9 mouse cellular contexts compared by ENCODE assay signal in the genomic region with DNA sequence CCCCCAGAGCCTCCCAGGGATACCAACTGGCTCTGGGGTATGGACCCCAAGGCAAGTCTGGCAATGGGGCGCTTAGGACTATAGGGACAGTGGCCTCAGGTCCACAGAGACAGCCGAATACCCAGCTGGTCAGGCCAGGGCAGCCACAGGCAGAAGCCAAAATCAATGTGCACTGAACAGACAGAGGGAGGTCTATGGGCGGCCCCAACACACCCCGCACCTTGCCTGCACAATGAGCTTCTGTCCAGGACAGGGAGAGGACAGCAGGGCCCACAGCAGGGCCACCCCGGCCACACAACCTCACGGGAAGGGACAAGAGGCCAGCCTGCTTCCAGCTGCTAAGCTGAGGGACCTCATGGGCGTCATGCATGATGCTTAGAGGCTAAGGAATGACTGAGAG. TPM values are rescaled to one million over a fixed set of nuclear protein-coding genes. Genes with fewer than 3 reads are reported as not detected.
DNase-seq lines count a peak whose midpoint lies in the region; ATAC-seq and TF ChIP-seq lines count a peak whose summit lies in the region.
"Had no signal": no experiment of that assay in that cellular context is flagged by ENCODE, and none has a peak within 500 bp of the region (broad histone marks: within the 10 kb centered on the region; RNA-seq: fewer than 3 reads in every experiment).

No protein-coding gene starts in this region.

- peaks cover 8% of the 10 kb centered on the region for H3K36me3 ChIP-seq in heart, embryonic 13.5 days
- H3K36me3 ChIP-seq in embryonic facial prominence, embryonic 14.5 days (ENCODE audit: control insufficient read depth, insufficient read depth, low read length) = peaks cover 26% of the 10 kb centered on the region
- no peaks in the 10 kb centered on the region for H3K36me3 ChIP-seq in hindbrain, postnatal 0 days (ENCODE audit: insufficient read depth, low read length)

- 59% methylated on average over 7 of the region's 7 CpGs for WGBS in heart, embryonic 13.5 days
- WGBS in embryonic facial prominence, embryonic 14.5 days = 31% methylated on average over 7 of the region's 7 CpGs
- 28% methylated on average over 7 of the region's 7 CpGs for WGBS in hindbrain, postnatal 0 days

- peak overlapping the region; percentile 54 for H3K9ac ChIP-seq in heart, embryonic 13.5 days
- peak overlapping the region; percentile 43 for H3K9ac ChIP-seq in embryonic facial prominence, embryonic 14.5 days (ENCODE audit: low read depth, low read length)
- peak overlapping the region; percentile 30 for H3K9ac ChIP-seq in hindbrain, postnatal 0 days (replicated peaks; ENCODE audit: low read length)

- H3K27ac ChIP-seq in heart, embryonic 13.5 days (replicated peaks) = peak overlapping the region; percentile 78
- H3K27ac ChIP-seq in embryonic facial prominence, embryonic 14.5 days (replicated peaks; ENCODE audit: low read depth, low read length) = peak overlapping the region; percentile 81
- peak overlapping the region; percentile 93 for H3K27ac ChIP-seq in hindbrain, postnatal 0 days
- H3K27ac ChIP-seq: kidney, postnatal 0 days had no signal

- peaks cover 94% of the 10 kb centered on the region for H3K27me3 ChIP-seq in heart, embryonic 13.5 days (replicated peaks)
- H3K27me3 ChIP-seq in embryonic facial prominence, embryonic 14.5 days (replicated peaks; ENCODE audit: control insufficient read depth, insufficient read depth, low read length) = peaks cover 11% of the 10 kb centered on the region; the same call in 1 of the 2 replicates
- H3K27me3 ChIP-seq in hindbrain, postnatal 0 days (ENCODE audit: insufficient read depth, low read length) = peaks cover 5% of the 10 kb centered on the region; the same call in 1 of the 2 replicates

- no peak for TF ChIP-seq CTCF in hindbrain, postnatal 0 days (IDR thresholded peaks at IDR 0.05; ENCODE audit: low read depth)

- H3K9me3 ChIP-seq in heart, embryonic 13.5 days = no peaks in the 10 kb centered on the region
- H3K9me3 ChIP-seq in embryonic facial prominence, embryonic 14.5 days (ENCODE audit: control insufficient read depth, low read length) = no peaks in the 10 kb centered on the region
- no peaks in the 10 kb centered on the region for H3K9me3 ChIP-seq in hindbrain, postnatal 0 days (ENCODE audit: low read length)

- ATAC-seq in heart, embryonic 13.5 days (ENCODE audit: extremely low read depth, insufficient number of reproducible peaks, low FRiP score, low TSS enrichment) = no peak
- no peak for ATAC-seq in embryonic facial prominence, embryonic 14.5 days (ENCODE audit: low read depth)
- ATAC-seq in hindbrain, postnatal 0 days = peak; percentile 68
- ATAC-seq in activated CD4-positive, CD25-positive, alpha-beta regulatory T cell, adult 4 months = no peak

- intact Hi-C loops in heart, postnatal 25 days (cut with DNase I) = no loop called here

- H3K4me1 ChIP-seq in heart, embryonic 13.5 days = peaks cover 65% of the 10 kb centered on the region
- peaks cover 59% of the 10 kb centered on the region for H3K4me1 ChIP-seq in embryonic facial prominence, embryonic 14.5 days (ENCODE audit: control insufficient read depth, insufficient read depth, low read length)
- H3K4me1 ChIP-seq in hindbrain, postnatal 0 days (ENCODE audit: insufficient read depth, low read length) = peaks cover 22% of the 10 kb centered on the region

- no peak for DNase-seq in heart, postnatal 25 days (ENCODE audit: low spot score)
- DNase-seq in 3134 (ENCODE audit: extremely low read depth, insufficient read length, low spot score) (peak; percentile 68), MN1 (ENCODE audit: low spot score) (no peak)
- DNase-seq in embryonic facial prominence, embryonic 14.5 days (ENCODE audit: low spot score) = no peak
- peak; percentile 53 for DNase-seq in hindbrain, postnatal 0 days (ENCODE audit: low spot score)
- no peak for DNase-seq in kidney, postnatal 25 days

- H3K4me3 ChIP-seq in heart, embryonic 13.5 days = no peak overlapping the region
- peak overlapping the region; percentile 13; the same call in 1 of the 2 replicates for H3K4me3 ChIP-seq in embryonic facial prominence, embryonic 14.5 days (ENCODE audit: low read depth, low read length)
- H3K4me3 ChIP-seq in hindbrain, postnatal 0 days (ENCODE audit: low read length) = no peak overlapping the region

- peak overlapping the region; percentile 22 for H3K4me2 ChIP-seq in heart, embryonic 13.5 days
- peak overlapping the region; percentile 51 for H3K4me2 ChIP-seq in embryonic facial prominence, embryonic 14.5 days (ENCODE audit: low read depth, low read length)
- H3K4me2 ChIP-seq in hindbrain, postnatal 0 days (ENCODE audit: low read depth, low read length) = peak overlapping the region; percentile 44

RNA-seq across cellular contexts. Expression of a gene that starts 5.7 kb away (rescaled TPM):
- polyA plus RNA-seq in heart, embryonic 13.5 days (2015; fragmentation: Nextera tagmentation; extraction: Ambion mirVana) = 10.0 and 11.7 TPM in 2 replicates
- 100 to 1,000 TPM; 287 to 311 TPM for total RNA-seq in heart, postnatal 25 days (2021)
- 64.0 and 67.4 TPM in 2 replicates for polyA plus RNA-seq in embryonic facial prominence, embryonic 14.5 days (2014; fragmentation: Nextera tagmentation; extraction: Ambion mirVana)
- 90.4 and 92.5 TPM in 2 replicates for total RNA-seq in hindbrain, postnatal 0 days (2014; rRNA removed)
- polyA plus RNA-seq in hindbrain, postnatal 0 days (2015; fragmentation: Nextera tagmentation; extraction: Ambion mirVana) = 123 and 126 TPM in 2 replicates
- polyA plus RNA-seq in activated CD4-positive, CD25-positive, alpha-beta regulatory T cell, adult 4 months (2017; shearing (Covaris generic)) = 1 to 10 TPM; 2.0 to 2.2 TPM

RNA-seq across cellular contexts. Expression of a gene that starts 28.1 kb away (rescaled TPM):
- polyA plus RNA-seq in heart, embryonic 13.5 days (2015; fragmentation: Nextera tagmentation; extraction: Ambion mirVana) = 6.3 and 6.6 TPM in 2 replicates
- 10 to 100 TPM in 1 of 2 experiments, 1 to 10 TPM in 1; 9.6 to 10.3 TPM for total RNA-seq in heart, postnatal 25 days (2021)
- polyA plus RNA-seq in embryonic facial prominence, embryonic 14.5 days (2014; fragmentation: Nextera tagmentation; extraction: Ambion mirVana) = 5.8 and 6.8 TPM in 2 replicates
- total RNA-seq in hindbrain, postnatal 0 days (2014; rRNA removed) = 6.6 and 7.2 TPM in 2 replicates
- 12.3 and 12.5 TPM in 2 replicates for polyA plus RNA-seq in hindbrain, postnatal 0 days (2015; fragmentation: Nextera tagmentation; extraction: Ambion mirVana)
- polyA plus RNA-seq in activated CD4-positive, CD25-positive, alpha-beta regulatory T cell, adult 4 months (2017; shearing (Covaris generic)) = 1 to 10 TPM; 4.2 to 4.5 TPM

RNA-seq across cellular contexts. Expression of a gene that starts 36.8 kb away (rescaled TPM):
- polyA plus RNA-seq in heart, embryonic 13.5 days (2015; fragmentation: Nextera tagmentation; extraction: Ambion mirVana) = 50.2 and 52.3 TPM in 2 replicates
- total RNA-seq in heart, postnatal 25 days (2021) = 10 to 100 TPM; 28.9 to 30.0 TPM
- polyA plus RNA-seq in embryonic facial prominence, embryonic 14.5 days (2014; fragmentation: Nextera tagmentation; extraction: Ambion mirVana) = 41.3 and 41.5 TPM in 2 replicates
- total RNA-seq in hindbrain, postnatal 0 days (2014; rRNA removed) = 33.0 and 34.1 TPM in 2 replicates
- polyA plus RNA-seq in hindbrain, postnatal 0 days (2015; fragmentation: Nextera tagmentation; extraction: Ambion mirVana) = 43.4 and 45.3 TPM in 2 replicates
- 10 to 100 TPM; 18.5 to 21.5 TPM for polyA plus RNA-seq in activated CD4-positive, CD25-positive, alpha-beta regulatory T cell, adult 4 months (2017; shearing (Covaris generic))

RNA-seq across cellular contexts. Expression of a gene that starts 46.0 kb away (rescaled TPM):
- polyA plus RNA-seq in heart, embryonic 13.5 days (2015; fragmentation: Nextera tagmentation; extraction: Ambion mirVana) = 108 and 123 TPM in 2 replicates
- total RNA-seq in heart, postnatal 25 days (2021) = 10 to 100 TPM; 80.8 to 81.1 TPM
- polyA plus RNA-seq in embryonic facial prominence, embryonic 14.5 days (2014; fragmentation: Nextera tagmentation; extraction: Ambion mirVana) = 109 and 111 TPM in 2 replicates
- 62.5 and 68.1 TPM in 2 replicates for total RNA-seq in hindbrain, postnatal 0 days (2014; rRNA removed)
- polyA plus RNA-seq in hindbrain, postnatal 0 days (2015; fragmentation: Nextera tagmentation; extraction: Ambion mirVana) = 90.6 and 98.0 TPM in 2 replicates
- polyA plus RNA-seq in activated CD4-positive, CD25-positive, alpha-beta regulatory T cell, adult 4 months (2017; shearing (Covaris generic)) = 100 to 1,000 TPM; 125 to 131 TPM

RNA-seq across cellular contexts. Expression of a gene that starts 52.2 kb away (rescaled TPM):
- polyA plus RNA-seq in heart, embryonic 13.5 days (2015; fragmentation: Nextera tagmentation; extraction: Ambion mirVana) = 711 and 772 TPM in 2 replicates
- 100 to 1,000 TPM; 365 to 441 TPM for total RNA-seq in heart, postnatal 25 days (2021)
- polyA plus RNA-seq in embryonic facial prominence, embryonic 14.5 days (2014; fragmentation: Nextera tagmentation; extraction: Ambion mirVana) = 805 and 891 TPM in 2 replicates
- total RNA-seq in hindbrain, postnatal 0 days (2014; rRNA removed) = 350 and 359 TPM in 2 replicates
- 418 and 457 TPM in 2 replicates for polyA plus RNA-seq in hindbrain, postnatal 0 days (2015; fragmentation: Nextera tagmentation; extraction: Ambion mirVana)
- polyA plus RNA-seq in activated CD4-positive, CD25-positive, alpha-beta regulatory T cell, adult 4 months (2017; shearing (Covaris generic)) = 100 to 1,000 TPM; 269 to 303 TPM

Comparison
In these comparisons a context has a peak if more than half of its experiments do, and no peak if none do; other contexts are left out.
1. DNase-seq: peak in 3134 (single experiment) and hindbrain, postnatal 0 days (single experiment); none in heart, postnatal 25 days (single experiment), embryonic facial prominence, embryonic 14.5 days (single experiment), MN1 (single experiment) and kidney, postnatal 25 days (0 of 2).
2. Peak in every context shown above with its lines, with median percentiles within 50 percentile points of each other: H3K27ac ChIP-seq, H3K4me2 ChIP-seq and H3K9ac ChIP-seq.